Mouse (Mus musculus): Measurements from ENCODE around the gene Dag1.

DNA sequence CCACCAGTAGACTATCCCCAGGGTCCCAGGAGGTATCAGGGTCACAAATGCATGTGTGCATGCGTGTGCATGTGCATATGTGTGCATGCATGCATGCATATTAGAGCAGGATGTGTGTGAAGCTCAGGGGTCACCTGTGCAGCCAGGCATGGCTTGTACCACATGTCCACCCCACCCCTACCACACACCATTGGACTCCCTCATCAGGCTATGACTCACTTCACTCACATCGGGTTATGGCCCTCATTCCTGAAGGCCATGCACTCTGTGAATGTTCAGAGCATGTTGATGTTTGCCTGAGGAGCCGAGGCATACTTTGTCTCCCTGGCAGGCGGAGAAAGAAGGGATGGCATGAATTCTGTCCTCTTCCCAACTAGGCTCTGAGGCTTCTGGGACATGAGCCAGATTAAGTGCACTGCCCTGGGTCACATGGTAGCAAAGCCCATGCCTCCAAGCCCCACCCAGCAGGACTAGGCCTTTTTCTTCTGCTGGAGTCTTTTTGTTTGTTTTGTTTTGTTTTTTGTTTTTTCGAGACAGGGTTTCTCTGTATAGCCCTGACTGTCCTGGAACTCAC lies 90.9 kb downstream of the Dag1 start:
- TF ChIP-seq CTCF (IDR thresholded peaks at IDR 0.05; ENCODE audit: control insufficient read depth, insufficient read depth, insufficient replicate concordance, low read depth, low read length): no peak
- TF ChIP-seq POLR2A (IDR thresholded peaks at IDR 0.05; ENCODE audit: control insufficient read depth, low read depth, low read length): no peak

Data from testis, adult 2 months (tissue).